Mouse (Mus musculus) thymus, postnatal 4 days (tissue): ENCODE measurements at regions not wholly inside any gene's neighbourhood (a gene's known extent, or its start where the extent isn't known, plus 50 kb on each side); places are given as distances from the start of the nearest gene placed in this dataset.

ENCODE experiments used
- DNase-seq: peaks from one replicate; pipeline ENCODE4 v3.0.0; 2021

- DNase-seq = no peak
These were observed 501.5 kb downstream of the Rab28 start for GRCm38 (mm10) chr5:41206462-41206861.

DNA sequence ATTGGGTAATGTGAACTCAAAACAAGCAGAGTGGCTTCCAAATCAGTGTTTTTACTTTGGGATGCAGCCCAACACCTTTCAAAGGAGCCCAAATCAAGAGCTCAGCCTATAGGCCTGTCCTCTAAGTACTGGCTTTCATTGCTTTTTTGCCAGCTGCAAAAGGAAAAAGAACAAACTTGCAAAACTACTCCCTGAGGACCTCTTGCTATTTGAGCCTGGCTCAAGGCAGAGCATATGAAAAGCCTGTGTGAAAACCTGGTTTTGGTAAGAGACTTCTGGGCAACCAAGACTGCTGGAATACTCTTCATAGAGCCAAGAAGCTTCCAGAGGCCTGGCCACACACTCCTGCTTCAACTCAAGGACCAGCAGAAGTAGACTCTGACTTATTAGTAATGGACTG is 503.5 kb downstream of the Rab28 start:
- DNase-seq = no peak

DNA sequence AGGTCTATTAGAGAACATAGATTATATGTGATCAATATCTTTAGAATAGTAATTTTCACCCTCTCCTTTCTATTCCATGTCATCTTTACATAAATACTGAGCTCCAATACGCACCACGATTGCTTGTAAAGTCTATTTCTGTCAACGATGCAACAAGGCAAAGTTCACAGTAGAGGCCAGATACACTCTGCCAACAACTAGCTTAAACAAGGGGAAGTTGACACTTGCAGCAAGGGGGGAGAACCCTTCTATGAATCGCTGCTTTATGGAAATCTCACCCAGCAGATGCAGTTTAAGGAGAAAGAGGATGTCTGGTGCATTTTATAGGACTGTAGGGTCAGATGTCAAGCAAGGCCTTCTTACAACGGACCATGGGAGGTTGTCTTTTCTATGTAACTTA is 520.8 kb downstream of the Rab28 start:
- no peak for DNase-seq

DNA sequence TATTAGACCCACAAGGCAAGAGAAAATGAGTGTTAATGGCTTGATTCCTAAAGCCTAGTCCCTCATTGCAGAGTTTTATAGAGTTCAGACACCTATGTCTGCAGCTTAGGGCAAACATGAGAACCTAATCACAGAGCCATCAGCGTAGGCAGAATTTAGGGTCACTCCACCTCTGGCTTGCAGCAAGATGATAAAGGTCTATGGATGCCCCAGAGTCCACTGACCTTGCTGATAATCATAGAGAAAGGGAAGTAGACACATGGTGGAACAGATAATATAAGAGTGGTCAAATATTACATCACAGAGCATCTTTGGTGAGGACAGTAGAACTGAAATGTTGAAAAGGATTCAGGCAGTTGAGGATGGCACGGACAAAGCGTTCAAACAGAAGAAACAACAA is 530.7 kb downstream of the Rab28 start:
- no peak for DNase-seq

DNA sequence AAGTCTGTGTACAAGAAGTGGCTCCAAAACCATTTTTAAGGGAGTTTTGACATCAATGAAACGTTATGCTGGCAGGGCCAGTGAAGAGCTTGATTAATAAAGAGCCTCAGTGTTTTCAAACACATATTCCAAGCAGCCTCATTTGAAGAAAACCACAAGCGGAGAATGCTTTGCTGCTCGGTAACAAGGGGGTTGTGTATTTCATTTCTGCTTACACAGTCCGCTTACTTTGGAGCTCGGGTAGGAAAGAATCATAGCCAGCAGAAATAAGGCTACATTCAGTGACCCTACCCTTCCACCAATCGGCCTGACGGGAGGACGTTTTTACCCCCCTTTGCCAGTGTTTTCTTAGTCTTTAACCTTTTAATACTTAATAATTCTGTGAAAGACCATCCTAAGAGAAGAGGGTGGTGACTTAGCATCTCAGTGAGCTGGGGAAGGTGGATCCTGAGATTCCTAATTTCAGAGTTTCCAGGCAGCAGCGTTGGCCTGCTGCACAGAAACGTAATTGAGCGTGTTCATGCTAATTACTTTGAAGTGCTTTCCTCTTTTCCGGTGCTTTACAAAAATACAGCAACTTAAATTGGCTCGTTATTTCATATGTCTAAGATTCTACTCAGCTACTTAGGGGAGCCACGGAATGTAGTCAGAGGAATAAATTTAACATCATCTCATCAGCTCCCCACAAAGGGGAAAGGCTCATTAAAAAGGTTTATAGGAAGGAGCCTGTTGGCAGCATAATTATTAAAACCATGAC is 541.9 kb downstream of the Rab28 start:
- no peak for DNase-seq

DNA sequence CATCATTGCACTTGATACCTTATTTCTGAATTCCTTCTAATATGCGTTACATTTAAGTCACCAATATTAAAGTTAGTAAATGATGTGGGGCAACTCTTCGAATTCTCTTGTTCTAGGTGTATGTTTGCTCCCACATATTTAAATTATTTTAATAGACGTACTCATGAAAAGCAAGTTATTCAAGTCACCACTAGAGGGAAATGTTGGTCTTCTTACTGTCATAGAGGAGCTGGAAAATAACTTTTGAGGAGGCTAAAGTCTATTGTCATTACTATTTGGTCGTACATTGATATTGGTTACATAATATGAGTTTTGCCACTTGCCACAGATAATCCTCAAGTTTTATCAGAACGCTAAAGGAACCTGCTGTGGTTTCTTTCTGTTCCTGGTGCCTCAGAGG is 582.9 kb downstream of the Rab28 start:
- DNase-seq = no peak

DNA sequence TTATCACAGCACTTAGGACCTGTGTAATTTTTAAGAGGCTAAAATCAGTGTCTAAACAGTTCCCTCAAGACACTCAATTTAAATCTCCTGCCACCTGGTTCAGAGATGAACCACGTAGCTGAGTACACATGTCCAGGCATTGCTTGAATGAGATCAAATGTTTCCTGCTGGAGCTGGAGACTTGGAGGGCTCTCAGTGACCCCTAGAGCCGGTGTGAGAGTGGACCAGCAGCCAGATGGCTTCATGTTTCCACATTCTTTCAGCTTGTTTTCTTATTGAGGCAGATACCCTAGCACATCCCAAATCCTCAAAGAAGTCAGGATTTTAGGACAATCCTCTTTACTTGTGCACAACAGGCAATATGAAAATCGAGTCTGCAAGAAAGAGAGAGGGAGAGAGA is 590.3 kb downstream of the Rab28 start:
- no peak for DNase-seq

GRCm38 (mm10) chr5:41087773-41088172 is 620.2 kb downstream of the Rab28 start:
- DNase-seq = no peak

DNA sequence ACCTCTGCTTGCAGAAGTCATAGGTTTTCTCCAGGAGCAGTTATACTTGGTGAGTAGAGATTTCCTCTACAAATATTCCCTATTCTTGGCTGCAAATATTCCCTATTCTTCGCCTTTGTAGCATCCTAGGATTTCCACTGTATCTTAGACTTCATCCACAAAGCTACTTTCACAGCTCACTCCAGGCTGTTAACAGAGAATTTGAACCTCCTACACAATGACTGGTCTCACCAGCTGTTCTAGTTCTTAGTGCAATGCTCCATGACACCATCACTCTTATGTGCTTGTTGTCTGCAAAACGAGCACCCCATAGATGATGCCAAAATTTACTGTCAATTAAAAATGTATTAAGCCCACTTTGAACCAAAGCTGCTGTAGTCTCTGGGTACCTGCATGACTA is 631.5 kb downstream of the Rab28 start:
- no peak for DNase-seq

DNA sequence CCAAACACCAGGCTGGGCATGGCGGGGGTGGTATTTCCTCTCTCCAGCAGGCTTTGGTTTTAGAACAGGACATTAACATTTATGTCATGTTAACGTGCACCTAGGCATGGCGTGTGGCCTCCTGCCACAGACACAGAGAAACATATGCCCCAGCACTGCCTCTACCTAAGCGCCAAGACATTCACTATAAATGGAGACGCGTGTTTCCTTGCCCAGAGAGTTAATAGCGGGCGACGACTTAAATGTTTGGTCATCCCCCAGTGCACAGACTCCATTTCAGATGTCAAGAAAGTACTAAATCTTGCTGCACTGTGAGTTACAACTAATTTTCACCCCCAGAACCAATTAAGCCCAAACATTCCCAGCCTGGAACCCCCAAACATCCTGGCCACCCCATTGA is 646.3 kb downstream of the Rab28 start:
- DNase-seq = no peak

DNA sequence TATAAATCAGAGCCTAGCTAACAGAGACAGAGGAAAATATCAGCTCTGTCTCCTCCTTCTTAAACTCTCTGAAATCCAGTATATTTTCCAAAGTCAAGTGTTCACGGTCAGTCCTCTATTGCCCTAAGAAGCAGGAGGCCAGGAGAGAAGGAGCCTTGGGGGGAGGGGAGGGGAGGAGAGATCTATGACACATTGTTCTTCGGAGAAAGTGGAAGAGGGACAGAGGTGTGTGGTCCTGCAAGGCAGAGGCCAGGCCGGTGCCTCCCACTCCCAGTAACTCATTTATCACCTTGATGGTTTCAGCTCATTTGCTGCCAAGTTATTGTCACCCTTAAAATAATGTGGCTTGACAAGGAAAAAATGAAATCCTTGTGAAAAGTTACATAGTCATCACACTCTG is 646.7 kb downstream of the Rab28 start:
- DNase-seq = no peak

DNA sequence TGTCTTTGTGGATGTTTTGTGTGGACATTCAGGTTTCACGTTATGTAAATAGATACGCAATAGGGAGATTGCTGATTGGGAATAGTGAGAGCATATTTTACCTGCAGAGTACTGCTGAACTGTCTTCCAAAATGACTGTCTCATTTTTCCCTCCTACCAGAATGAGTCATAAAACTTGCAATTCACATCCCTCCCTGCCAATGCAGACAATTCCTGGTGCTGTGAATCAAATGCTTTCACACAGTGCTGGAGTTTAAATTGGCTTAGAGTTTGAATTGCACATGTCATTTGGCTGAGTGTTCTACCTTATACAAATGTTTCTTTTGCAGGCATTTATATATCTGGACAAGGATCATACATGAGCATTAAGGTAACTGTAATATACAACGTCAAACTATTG is 649.9 kb downstream of the Rab28 start:
- no peak for DNase-seq

GRCm38 (mm10) chr5:41051948-41052347 is 656.0 kb downstream of the Rab28 start:
- DNase-seq = peak; percentile 10

DNA sequence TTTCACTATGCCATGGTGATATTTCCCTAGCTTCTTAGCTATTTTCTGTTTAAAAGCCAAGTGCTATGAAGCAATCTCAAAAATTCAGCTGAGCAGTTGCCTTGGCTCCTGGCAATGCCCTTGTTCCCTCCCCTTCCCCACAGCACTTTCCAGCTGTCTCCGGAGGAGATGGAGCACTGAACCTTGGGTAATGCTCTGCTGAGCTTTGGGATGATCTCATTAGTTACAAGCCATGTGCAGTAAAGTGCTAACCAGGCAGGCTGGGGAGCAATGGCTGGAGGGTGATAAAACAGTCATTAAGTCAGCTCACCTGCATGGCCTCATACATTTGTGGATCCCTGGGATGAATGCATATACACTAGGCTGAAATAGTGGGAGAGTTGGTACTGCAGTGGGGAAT is 659.4 kb downstream of the Rab28 start:
- DNase-seq = no peak

- DNase-seq = no peak
These were observed 662.7 kb downstream of the Rab28 start for GRCm38 (mm10) chr5:41045221-41045620.

- peak; percentile 68 for DNase-seq
These were observed 663.5 kb downstream of the Rab28 start for GRCm38 (mm10) chr5:41044465-41044864.

DNA sequence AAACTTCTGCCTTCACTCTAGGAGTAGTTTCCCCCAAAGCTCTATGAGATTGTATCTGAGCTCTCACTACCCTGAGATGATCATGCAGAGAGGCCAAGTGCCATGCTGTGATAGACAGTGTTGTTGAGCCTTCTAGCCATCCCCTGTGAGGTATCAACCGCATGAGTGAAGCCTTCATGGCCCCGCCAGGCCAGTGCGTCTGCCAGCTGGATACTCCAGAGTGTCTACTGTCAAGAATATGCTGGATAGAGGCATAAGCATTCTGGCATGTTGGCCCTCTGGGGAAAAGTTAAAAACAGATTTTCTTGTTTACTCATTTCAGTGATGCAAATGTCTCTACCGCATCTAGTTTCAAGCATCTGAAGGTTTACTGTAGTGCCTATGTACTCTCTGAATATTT is 669.2 kb downstream of the Rab28 start:
- DNase-seq = no peak

DNA sequence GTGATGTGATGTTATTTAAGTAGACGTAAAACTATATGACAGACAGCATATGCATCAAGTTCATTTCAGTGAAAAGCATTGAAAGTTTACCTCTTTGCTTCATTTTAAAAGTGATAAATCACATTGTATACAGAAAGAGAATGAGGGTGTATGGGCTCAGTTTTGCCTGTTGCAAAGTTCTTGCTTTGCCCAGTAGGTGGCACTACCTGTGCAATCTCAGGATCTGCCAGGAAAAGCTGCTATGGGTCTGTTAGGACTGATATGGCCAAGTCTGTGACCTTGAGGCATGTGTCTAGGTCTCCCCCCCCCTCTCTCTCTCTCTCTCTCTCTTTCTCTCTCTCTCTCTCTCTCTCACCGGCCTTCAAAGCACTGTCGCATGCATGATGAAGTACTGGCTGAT is 701.3 kb downstream of the Rab28 start:
- DNase-seq = peak; percentile 6

- no peak for DNase-seq
These were observed 721.4 kb downstream of the Rab28 start for GRCm38 (mm10) chr5:40986562-40986961.

- DNase-seq = no peak
These were observed 733.1 kb downstream of the Rab28 start for GRCm38 (mm10) chr5:40974892-40975291.

- peak; percentile 22 for DNase-seq
These were observed 754.9 kb downstream of the Rab28 start for GRCm38 (mm10) chr5:40952901-40953595.

DNA sequence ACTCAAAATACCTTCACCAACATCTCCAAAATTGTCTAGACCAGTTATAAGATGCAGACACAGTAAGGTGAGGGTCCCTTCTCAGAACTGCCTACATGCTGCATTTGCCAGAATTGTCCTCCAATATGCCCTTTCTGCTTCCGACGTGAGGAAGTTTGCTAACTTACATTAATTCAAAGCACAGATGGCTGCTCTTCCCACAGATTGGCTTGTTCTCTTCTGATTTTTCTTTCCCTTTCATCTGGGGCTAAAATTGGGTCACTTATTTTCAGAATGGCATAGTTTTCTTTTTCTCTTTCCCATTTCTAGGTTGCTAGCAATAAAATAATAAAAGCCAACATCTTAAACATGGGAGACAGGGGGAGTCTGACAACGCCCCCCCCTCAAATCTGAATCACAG is 778.8 kb downstream of the Rab28 start:
- DNase-seq = no peak

DNA sequence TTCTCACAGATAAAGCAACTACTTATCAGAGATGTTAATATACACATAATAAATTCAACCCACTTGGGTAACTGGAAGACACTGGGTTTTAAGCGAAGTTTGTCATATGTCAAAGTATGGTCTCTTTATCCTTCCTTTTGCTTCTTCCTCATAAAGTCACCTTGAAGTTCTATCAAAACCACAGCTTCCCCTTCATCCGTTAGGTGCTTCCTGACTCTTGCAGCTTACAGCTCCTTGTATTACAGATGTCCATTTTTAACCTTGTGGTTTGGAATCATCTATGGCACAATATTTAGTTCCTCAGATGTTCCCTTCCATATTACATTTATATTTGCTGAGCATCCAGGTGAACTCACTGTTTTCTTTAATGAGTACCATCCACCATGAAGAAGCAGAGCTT is 787.0 kb downstream of the Rab28 start:
- DNase-seq = no peak

GRCm38 (mm10) chr5:40908803-40909202 is 799.2 kb downstream of the Rab28 start:
- no peak for DNase-seq

DNA sequence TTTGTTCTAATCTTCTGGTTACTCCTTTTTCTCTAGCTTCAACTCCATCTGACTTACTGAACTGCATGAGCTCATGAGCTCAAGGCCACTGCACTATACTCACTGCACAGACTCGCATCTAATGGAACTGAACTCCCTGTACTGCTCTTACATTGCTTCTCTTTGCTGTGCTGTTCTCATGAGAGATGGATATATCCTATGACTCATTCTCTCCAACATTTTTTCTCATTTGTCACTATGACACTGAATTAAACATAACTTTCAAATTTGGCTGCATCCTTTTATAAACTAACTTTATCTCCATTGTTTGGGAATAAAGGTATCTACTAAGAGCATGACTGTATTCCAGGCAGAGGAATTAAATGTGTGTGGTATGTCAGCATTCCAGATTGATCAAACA is 806.2 kb downstream of the Rab28 start:
- no peak for DNase-seq
